Mouse (Mus musculus) induced T-regulatory cell, adult 2 months (primary cell): ENCODE data around the gene Asgr2.
"Not testable (repeated sequence)": the region's sequence is repeated elsewhere in the genome, so short reads cannot be mapped to it uniquely, and the experiment has no call there.

ENCODE experiments used
- DNase-seq: peaks from one replicate; pipeline ENCODE4 v3.0.0-alpha.2; 2012; ENCODE audit warnings: low read depth

Asgr2 gene

GRCm38 (mm10) chr11:70097396-70097795 lies 5.0 kb downstream of the Asgr2 start:
- no peak for DNase-seq

DNA sequence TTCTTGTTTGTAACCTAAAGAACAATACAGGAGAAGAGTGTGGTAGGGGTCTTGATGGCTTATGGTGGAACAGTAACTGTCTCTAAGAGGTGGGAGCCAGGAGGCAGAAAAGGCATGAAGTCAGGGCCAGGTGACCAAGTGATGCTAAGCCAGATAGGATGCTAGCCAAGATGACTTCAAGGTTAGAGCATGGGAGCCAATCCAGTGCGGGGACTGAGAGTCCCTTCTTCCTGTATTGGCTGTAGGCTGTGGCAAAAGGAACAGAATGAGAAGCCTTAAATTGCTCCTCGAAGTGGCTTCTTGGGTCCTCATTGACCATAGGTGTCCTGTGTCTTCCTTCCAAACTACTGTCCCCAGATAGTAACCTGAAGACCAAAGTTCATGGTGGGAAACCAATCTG lies 6.7 kb downstream of the Asgr2 start:
- DNase-seq, result no peak

- no peak for DNase-seq
These were observed 7.4 kb downstream of the Asgr2 start for GRCm38 (mm10) chr11:70099809-70100208.

DNA sequence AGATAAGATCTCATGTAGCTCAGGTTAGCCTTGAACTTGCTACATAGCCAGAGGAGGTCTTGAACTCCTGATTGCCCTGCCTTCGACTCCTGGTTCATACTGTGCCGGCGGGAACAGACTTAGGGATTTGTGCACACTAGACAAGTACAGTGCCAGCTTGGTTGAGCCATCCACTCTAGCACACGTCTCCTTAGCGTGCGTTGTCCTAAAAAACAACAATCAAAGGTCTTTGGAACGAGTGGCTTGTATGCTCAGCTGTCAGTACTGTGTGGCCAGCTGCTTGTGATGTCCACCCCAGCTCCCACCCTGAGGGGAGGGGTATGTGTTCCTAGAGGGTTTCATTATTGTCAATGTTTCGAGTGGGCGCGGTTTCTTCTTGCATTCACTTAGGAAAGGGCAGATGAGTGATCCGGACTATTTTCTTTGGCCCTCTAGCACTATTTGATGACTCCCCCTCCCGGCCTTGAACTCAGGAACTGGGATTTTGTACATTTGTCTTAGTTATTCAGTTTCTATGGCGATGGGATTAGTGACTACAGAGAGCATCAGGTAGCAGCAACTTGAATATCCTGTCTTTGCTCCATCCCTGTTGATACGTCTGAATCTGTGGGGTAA lies 11.4 kb downstream of the Asgr2 start:
- no peak for DNase-seq

GRCm38 (mm10) chr11:70107085-70107484 lies 14.6 kb downstream of the Asgr2 start:
- DNase-seq, result no peak

DNA sequence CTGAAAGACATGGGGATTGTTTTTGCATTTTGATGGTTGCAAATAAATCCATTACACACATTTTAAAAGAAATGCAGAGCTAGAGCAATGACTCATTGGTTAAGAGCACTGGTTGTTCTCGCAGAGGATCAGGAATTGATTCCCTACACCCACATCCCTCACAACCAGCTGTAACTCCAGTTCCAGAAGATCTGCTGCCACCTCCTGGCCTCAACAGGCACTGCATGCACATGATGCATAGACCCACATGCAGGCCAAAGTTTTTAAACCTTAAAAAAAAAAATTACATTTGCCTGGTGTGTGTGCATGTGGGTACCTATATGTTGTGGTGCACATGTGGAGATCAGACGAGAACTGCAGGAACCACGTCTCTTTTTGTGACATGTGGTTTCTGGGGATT lies 17.7 kb downstream of the Asgr2 start:
- DNase-seq, result peak; percentile 69

GRCm38 (mm10) chr11:70114562-70114961 lies 22.1 kb downstream of the Asgr2 start:
- no peak for DNase-seq

DNA sequence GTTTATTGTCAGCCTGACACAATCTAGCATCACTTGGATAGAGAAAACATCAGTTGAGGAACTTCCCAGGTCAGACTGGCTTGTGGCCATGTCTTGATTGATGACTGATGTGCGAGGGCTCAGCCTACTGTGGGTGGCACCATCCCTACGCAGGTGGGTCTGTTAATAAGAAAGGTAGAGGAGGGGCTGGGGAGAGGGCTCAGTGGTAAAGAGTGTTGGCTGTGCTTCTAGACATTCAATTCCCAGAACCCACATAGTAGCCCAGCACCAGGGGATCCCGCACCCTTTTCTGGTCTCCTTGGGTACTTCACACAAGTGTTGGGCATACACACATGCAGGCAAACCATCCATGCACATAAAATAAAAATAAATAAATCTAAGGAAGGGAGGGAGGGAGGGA lies 23.5 kb downstream of the Asgr2 start:
- no peak for DNase-seq

DNA sequence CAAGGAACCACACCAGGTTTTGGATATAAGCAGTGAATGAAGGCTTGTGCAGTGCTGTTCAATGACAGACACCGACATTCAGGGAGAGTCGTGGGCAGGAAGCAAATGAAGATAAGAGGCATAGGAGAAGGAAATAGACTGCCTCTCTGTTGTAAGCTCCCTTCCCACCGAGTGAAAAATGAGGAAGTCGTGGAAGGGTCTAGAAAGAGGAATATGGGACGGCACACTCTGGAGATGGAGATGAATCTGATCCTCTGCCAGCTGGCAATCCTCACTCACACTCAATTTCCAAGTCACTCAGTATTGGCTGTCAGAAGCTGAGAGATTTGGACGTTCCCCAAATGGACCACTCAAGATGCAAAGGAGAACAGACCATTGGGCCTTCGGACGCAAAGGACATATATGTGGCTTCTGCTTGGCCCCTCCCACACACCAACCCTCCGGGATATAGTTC lies 37.5 kb downstream of the Asgr2 start, which contains the start of gene Mgl2:
Gene Mgl2, plus strand, starts transcription at position 404 of the 454 bp plus-strand sequence.
- DNase-seq, result no peak

DNA sequence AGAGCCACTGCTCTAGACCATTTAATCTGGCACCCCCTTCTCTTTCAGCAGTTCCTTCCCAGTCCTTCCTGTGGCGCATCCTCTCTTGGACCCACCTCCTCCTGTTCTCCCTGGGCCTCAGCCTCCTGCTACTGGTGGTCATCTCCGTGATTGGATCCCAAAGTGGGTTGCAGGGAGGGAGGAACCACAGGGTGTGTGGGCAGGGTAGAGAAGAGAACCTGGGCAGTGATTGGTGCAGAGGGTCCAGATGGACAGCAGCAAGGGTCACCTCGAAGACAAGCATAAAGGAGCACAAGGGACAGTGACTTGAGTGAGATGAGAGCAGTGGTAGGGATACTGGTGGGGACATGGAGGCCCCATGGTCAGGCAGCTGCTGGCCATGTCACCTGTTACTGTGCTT lies 42.6 kb downstream of the Asgr2 start:
- DNase-seq, result not testable (repeated sequence)

- DNase-seq, result not testable (repeated sequence)
These were observed 43.5 kb downstream of the Asgr2 start for GRCm38 (mm10) chr11:70135925-70136324.

GRCm38 (mm10) chr11:70139171-70139570 lies 46.7 kb downstream of the Asgr2 start:
- no peak for DNase-seq

GRCm38 (mm10) chr11:70151072-70151471 lies 58.6 kb downstream of the Asgr2 start:
- DNase-seq, result peak; percentile 19
